Mouse (Mus musculus): ENCODE measurements at regions not wholly inside any gene's neighbourhood (a gene's known extent, or its start where the extent isn't known, plus 50 kb on each side); places are given as distances from the start of the nearest gene placed in this dataset.

- no peak for ATAC-seq (replicated peaks in 1 of 2; ENCODE audit: insufficient read depth in 1 of 2, low FRiP score in 2 of 2, low TSS enrichment in 1 of 2, low read depth in 1 of 2, poor library complexity in 2 of 2, severe bottlenecking in 2 of 2)
Observed at GRCm38 (mm10) chr9:46468306-46468705, 148.5 kb upstream of the 4931429L15Rik start.

GRCm38 (mm10) chr9:46467671-46468070, 147.9 kb upstream of the 4931429L15Rik start:
- ATAC-seq (replicated peaks in 1 of 2; ENCODE audit: insufficient read depth in 1 of 2, low FRiP score in 2 of 2, low TSS enrichment in 1 of 2, low read depth in 1 of 2, poor library complexity in 2 of 2, severe bottlenecking in 2 of 2), result no peak

GRCm38 (mm10) chr9:46462681-46463080, 142.9 kb upstream of the 4931429L15Rik start:
- no peak for ATAC-seq (replicated peaks in 1 of 2; ENCODE audit: insufficient read depth in 1 of 2, low FRiP score in 2 of 2, low TSS enrichment in 1 of 2, low read depth in 1 of 2, poor library complexity in 2 of 2, severe bottlenecking in 2 of 2)

GRCm38 (mm10) chr9:46457945-46458344, 138.2 kb upstream of the 4931429L15Rik start:
- ATAC-seq (replicated peaks in 1 of 2; ENCODE audit: insufficient read depth in 1 of 2, low FRiP score in 2 of 2, low TSS enrichment in 1 of 2, low read depth in 1 of 2, poor library complexity in 2 of 2, severe bottlenecking in 2 of 2), result no peak

GRCm38 (mm10) chr9:46454807-46455610, 135.2 kb upstream of the 4931429L15Rik start:
- no peak for ATAC-seq (replicated peaks in 1 of 2; ENCODE audit: insufficient read depth in 1 of 2, low FRiP score in 2 of 2, low TSS enrichment in 1 of 2, low read depth in 1 of 2, poor library complexity in 2 of 2, severe bottlenecking in 2 of 2)

GRCm38 (mm10) chr9:46443191-46444095, 123.7 kb upstream of the 4931429L15Rik start:
- ATAC-seq (replicated peaks in 1 of 2; ENCODE audit: insufficient read depth in 1 of 2, low FRiP score in 2 of 2, low TSS enrichment in 1 of 2, low read depth in 1 of 2, poor library complexity in 2 of 2, severe bottlenecking in 2 of 2), result no peak

GRCm38 (mm10) chr9:46442739-46443181, 123.0 kb upstream of the 4931429L15Rik start:
- ATAC-seq (replicated peaks in 1 of 2; ENCODE audit: insufficient read depth in 1 of 2, low FRiP score in 2 of 2, low TSS enrichment in 1 of 2, low read depth in 1 of 2, poor library complexity in 2 of 2, severe bottlenecking in 2 of 2), result no peak

GRCm38 (mm10) chr9:46440226-46440625, 120.4 kb upstream of the 4931429L15Rik start:
- no peak for ATAC-seq (replicated peaks in 1 of 2; ENCODE audit: insufficient read depth in 1 of 2, low FRiP score in 2 of 2, low TSS enrichment in 1 of 2, low read depth in 1 of 2, poor library complexity in 2 of 2, severe bottlenecking in 2 of 2)

GRCm38 (mm10) chr9:46434700-46435099, 114.9 kb upstream of the 4931429L15Rik start:
- ATAC-seq (replicated peaks in 1 of 2; ENCODE audit: insufficient read depth in 1 of 2, low FRiP score in 2 of 2, low TSS enrichment in 1 of 2, low read depth in 1 of 2, poor library complexity in 2 of 2, severe bottlenecking in 2 of 2), result no peak

- ATAC-seq (replicated peaks in 1 of 2; ENCODE audit: insufficient read depth in 1 of 2, low FRiP score in 2 of 2, low TSS enrichment in 1 of 2, low read depth in 1 of 2, poor library complexity in 2 of 2, severe bottlenecking in 2 of 2), result no peak
Observed at GRCm38 (mm10) chr9:46433716-46434115, 113.9 kb upstream of the 4931429L15Rik start.

GRCm38 (mm10) chr9:46431053-46431452, 111.3 kb upstream of the 4931429L15Rik start:
- no peak for ATAC-seq (replicated peaks in 1 of 2; ENCODE audit: insufficient read depth in 1 of 2, low FRiP score in 2 of 2, low TSS enrichment in 1 of 2, low read depth in 1 of 2, poor library complexity in 2 of 2, severe bottlenecking in 2 of 2)

GRCm38 (mm10) chr9:46423184-46423967, 103.6 kb upstream of the 4931429L15Rik start:
- no peak for ATAC-seq (replicated peaks in 1 of 2; ENCODE audit: insufficient read depth in 1 of 2, low FRiP score in 2 of 2, low TSS enrichment in 1 of 2, low read depth in 1 of 2, poor library complexity in 2 of 2, severe bottlenecking in 2 of 2)

GRCm38 (mm10) chr9:46421688-46422274, 102.0 kb upstream of the 4931429L15Rik start:
- no peak for ATAC-seq (replicated peaks in 1 of 2; ENCODE audit: insufficient read depth in 1 of 2, low FRiP score in 2 of 2, low TSS enrichment in 1 of 2, low read depth in 1 of 2, poor library complexity in 2 of 2, severe bottlenecking in 2 of 2)

GRCm38 (mm10) chr9:46411686-46412085, 91.9 kb upstream of the 4931429L15Rik start:
- ATAC-seq (replicated peaks in 1 of 2; ENCODE audit: insufficient read depth in 1 of 2, low FRiP score in 2 of 2, low TSS enrichment in 1 of 2, low read depth in 1 of 2, poor library complexity in 2 of 2, severe bottlenecking in 2 of 2), result no peak

- no peak for ATAC-seq (replicated peaks in 1 of 2; ENCODE audit: insufficient read depth in 1 of 2, low FRiP score in 2 of 2, low TSS enrichment in 1 of 2, low read depth in 1 of 2, poor library complexity in 2 of 2, severe bottlenecking in 2 of 2)
Observed at GRCm38 (mm10) chr9:46408776-46409175, 89.0 kb upstream of the 4931429L15Rik start.

- ATAC-seq (replicated peaks in 1 of 2; ENCODE audit: insufficient read depth in 1 of 2, low FRiP score in 2 of 2, low TSS enrichment in 1 of 2, low read depth in 1 of 2, poor library complexity in 2 of 2, severe bottlenecking in 2 of 2), result no peak
Observed at GRCm38 (mm10) chr9:46406606-46407005, 86.8 kb upstream of the 4931429L15Rik start.

- no peak for ATAC-seq (replicated peaks in 1 of 2; ENCODE audit: insufficient read depth in 1 of 2, low FRiP score in 2 of 2, low TSS enrichment in 1 of 2, low read depth in 1 of 2, poor library complexity in 2 of 2, severe bottlenecking in 2 of 2)
Observed at GRCm38 (mm10) chr9:46396591-46396990, 76.8 kb upstream of the 4931429L15Rik start.
